In the genomic region with DNA sequence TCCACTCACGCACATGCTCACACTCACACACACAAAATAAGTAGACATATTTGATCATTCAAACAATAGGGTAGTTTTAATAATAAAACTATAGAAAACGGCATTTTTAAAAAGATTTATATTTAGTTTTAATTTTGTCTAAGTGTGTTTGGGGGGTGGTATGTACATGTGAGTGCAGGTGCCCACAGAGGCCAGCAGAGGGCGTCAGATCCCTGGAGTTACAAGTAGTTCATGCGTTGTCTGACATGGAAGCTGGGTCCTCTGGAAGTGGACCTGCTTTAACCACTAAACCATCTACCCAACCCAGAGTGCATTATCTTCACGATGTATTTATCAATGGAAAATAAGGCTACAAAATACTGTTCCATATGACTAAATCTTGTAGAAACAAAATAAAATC, we compare ENCODE assay signal across 9 mouse cellular contexts. TPM values are rescaled to one million over a fixed set of nuclear protein-coding genes. Genes with fewer than 3 reads are reported as not detected.
DNase-seq lines count a peak whose midpoint lies in the region; ATAC-seq lines count a peak whose summit lies in the region.
"Had no signal": no experiment of that assay in that cellular context is flagged by ENCODE, and none has a peak within 500 bp of the region (broad histone marks: within the 10 kb centered on the region; RNA-seq: fewer than 3 reads in every experiment).

No protein-coding gene starts in this region.

- no peaks in the 10 kb centered on the region for H3K9me3 ChIP-seq in forebrain, embryonic 14.5 days (replicated peaks; ENCODE audit: control insufficient read depth, low read length)
- no peaks in the 10 kb centered on the region for H3K9me3 ChIP-seq in forebrain, embryonic 13.5 days (replicated peaks)
- H3K9me3 ChIP-seq in midbrain, embryonic 14.5 days (ENCODE audit: control insufficient read depth, low read length): no peaks in the 10 kb centered on the region
- no peaks in the 10 kb centered on the region for H3K9me3 ChIP-seq in midbrain, embryonic 11.5 days (ENCODE audit: control insufficient read depth, low read length)
- no peaks in the 10 kb centered on the region for H3K9me3 ChIP-seq in forebrain, embryonic 11.5 days (ENCODE audit: control insufficient read depth, low read length)
- H3K9me3 ChIP-seq: midbrain, embryonic 12.5 days had no signal

- H3K4me3 ChIP-seq in forebrain, embryonic 14.5 days (ENCODE audit: low read depth, low read length): no peak overlapping the region
- H3K4me3 ChIP-seq in forebrain, embryonic 13.5 days: no peak overlapping the region
- no peak overlapping the region for H3K4me3 ChIP-seq in midbrain, embryonic 14.5 days (replicated peaks; ENCODE audit: low read depth, low read length)
- H3K4me3 ChIP-seq in midbrain, embryonic 11.5 days (ENCODE audit: low read depth, low read length): no peak overlapping the region
- no peak overlapping the region for H3K4me3 ChIP-seq in forebrain, embryonic 11.5 days (ENCODE audit: low read depth, low read length)
- H3K4me3 ChIP-seq: midbrain, embryonic 12.5 days had no signal

- H3K36me3 ChIP-seq in forebrain, embryonic 14.5 days (ENCODE audit: control insufficient read depth, insufficient read depth, low read length): no peaks in the 10 kb centered on the region
- H3K36me3 ChIP-seq in forebrain, embryonic 13.5 days (ENCODE audit: poor library complexity, severe bottlenecking): no peaks in the 10 kb centered on the region
- H3K36me3 ChIP-seq in midbrain, embryonic 14.5 days (ENCODE audit: control insufficient read depth, insufficient read depth, low read length): no peaks in the 10 kb centered on the region
- H3K36me3 ChIP-seq in midbrain, embryonic 11.5 days (ENCODE audit: control insufficient read depth, insufficient read depth, low read length): no peaks in the 10 kb centered on the region
- no peaks in the 10 kb centered on the region for H3K36me3 ChIP-seq in forebrain, embryonic 11.5 days (ENCODE audit: control insufficient read depth, insufficient read depth, low read length)
- H3K36me3 ChIP-seq: midbrain, embryonic 12.5 days had no signal

- peak; percentile 7 for DNase-seq in forebrain, embryonic 14.5 days (ENCODE audit: low spot score)
- DNase-seq in midbrain, embryonic 14.5 days: peak; percentile 18
- no peak for DNase-seq in midbrain, embryonic 11.5 days (ENCODE audit: low spot score, missing footprints)
- peak; percentile 40 for DNase-seq in adrenal gland, postnatal 25 days
- peak; percentile 36 for DNase-seq in naive thymus-derived CD4-positive, alpha-beta T cell, adult 2 months (ENCODE audit: low read depth)
- DNase-seq in cerebellum, adult 11-12 months: no peak
- DNase-seq in forebrain, embryonic 11.5 days (ENCODE audit: low spot score): no peak

- no peaks in the 10 kb centered on the region for H3K27me3 ChIP-seq in forebrain, embryonic 14.5 days (replicated peaks; ENCODE audit: control insufficient read depth, insufficient read depth, low read length)
- no peaks in the 10 kb centered on the region for H3K27me3 ChIP-seq in forebrain, embryonic 13.5 days
- H3K27me3 ChIP-seq in midbrain, embryonic 14.5 days (ENCODE audit: control insufficient read depth, insufficient read depth, low read length): no peaks in the 10 kb centered on the region
- no peaks in the 10 kb centered on the region; the same call in 1 of the 2 replicates for H3K27me3 ChIP-seq in midbrain, embryonic 11.5 days (ENCODE audit: control insufficient read depth, insufficient read depth, low read length)
- no peaks in the 10 kb centered on the region for H3K27me3 ChIP-seq in forebrain, embryonic 11.5 days (ENCODE audit: control insufficient read depth, insufficient read depth, low read length)
- H3K27me3 ChIP-seq: midbrain, embryonic 12.5 days had no signal

- H3K27ac ChIP-seq in forebrain, embryonic 14.5 days (ENCODE audit: low read depth, low read length): no peak overlapping the region
- no peak overlapping the region for H3K27ac ChIP-seq in forebrain, embryonic 13.5 days
- no peak overlapping the region for H3K27ac ChIP-seq in midbrain, embryonic 14.5 days (replicated peaks; ENCODE audit: low read depth, low read length)
- H3K27ac ChIP-seq in midbrain, embryonic 11.5 days (ENCODE audit: low read depth, low read length): no peak overlapping the region
- no peak overlapping the region for H3K27ac ChIP-seq in forebrain, embryonic 11.5 days (ENCODE audit: low read depth, low read length)
- H3K27ac ChIP-seq: midbrain, embryonic 12.5 days had no signal

- no peak overlapping the region for H3K9ac ChIP-seq in forebrain, embryonic 14.5 days (ENCODE audit: low read length)
- no peak overlapping the region for H3K9ac ChIP-seq in forebrain, embryonic 13.5 days
- H3K9ac ChIP-seq in midbrain, embryonic 14.5 days (replicated peaks; ENCODE audit: low read length): no peak overlapping the region
- no peak overlapping the region for H3K9ac ChIP-seq in midbrain, embryonic 11.5 days (ENCODE audit: low read length)
- H3K9ac ChIP-seq in forebrain, embryonic 11.5 days (ENCODE audit: low read length): no peak overlapping the region
- H3K9ac ChIP-seq: midbrain, embryonic 12.5 days had no signal

- ATAC-seq in forebrain, embryonic 14.5 days: no peak
- no peak for ATAC-seq in forebrain, embryonic 13.5 days
- no peak for ATAC-seq in midbrain, embryonic 14.5 days (ENCODE audit: low FRiP score, low TSS enrichment)
- ATAC-seq in midbrain, embryonic 11.5 days (ENCODE audit: low FRiP score): no peak
- ATAC-seq in forebrain, embryonic 11.5 days (replicated peaks; ENCODE audit: low FRiP score): no peak

- no peak overlapping the region for H3K4me2 ChIP-seq in forebrain, embryonic 14.5 days (ENCODE audit: low read length)
- H3K4me2 ChIP-seq in forebrain, embryonic 13.5 days: no peak overlapping the region
- H3K4me2 ChIP-seq in midbrain, embryonic 14.5 days (ENCODE audit: low read length): no peak overlapping the region
- H3K4me2 ChIP-seq in midbrain, embryonic 11.5 days: no peak overlapping the region
- H3K4me2 ChIP-seq in forebrain, embryonic 11.5 days (ENCODE audit: low read depth, low read length, severe bottlenecking): no peak overlapping the region
- H3K4me2 ChIP-seq: midbrain, embryonic 12.5 days had no signal

- H3K4me1 ChIP-seq in forebrain, embryonic 14.5 days (ENCODE audit: control insufficient read depth, insufficient read depth, low read length): no peaks in the 10 kb centered on the region
- H3K4me1 ChIP-seq in forebrain, embryonic 13.5 days: no peaks in the 10 kb centered on the region
- H3K4me1 ChIP-seq in midbrain, embryonic 14.5 days (ENCODE audit: control insufficient read depth, insufficient read depth, low read length): no peaks in the 10 kb centered on the region
- H3K4me1 ChIP-seq in midbrain, embryonic 11.5 days (ENCODE audit: control insufficient read depth, insufficient read depth, low read length): no peaks in the 10 kb centered on the region
- H3K4me1 ChIP-seq in forebrain, embryonic 11.5 days (replicated peaks; ENCODE audit: control insufficient read depth, insufficient read depth, low read length): no peaks in the 10 kb centered on the region
- H3K4me1 ChIP-seq: midbrain, embryonic 12.5 days had no signal

- WGBS in forebrain, embryonic 14.5 days: 64% methylated on average over 5 of the region's 5 CpGs
- WGBS in forebrain, embryonic 13.5 days: 62% methylated on average over 5 of the region's 5 CpGs
- WGBS in midbrain, embryonic 14.5 days: 69% methylated on average over 5 of the region's 5 CpGs
- 60% methylated on average over 5 of the region's 5 CpGs for WGBS in midbrain, embryonic 11.5 days
- WGBS in forebrain, embryonic 11.5 days: 60% methylated on average over 5 of the region's 5 CpGs

RNA-seq across cellular contexts. Expression of a gene that starts 7.0 kb away (rescaled TPM):
- 0.36 and 0.52 TPM in 2 replicates for polyA plus RNA-seq in forebrain, embryonic 14.5 days (2014; fragmentation: Nextera tagmentation; extraction: Ambion mirVana)
- polyA plus RNA-seq in forebrain, embryonic 13.5 days (2015; fragmentation: Nextera tagmentation; extraction: Ambion mirVana): 0.42 and 0.44 TPM in 2 replicates
- 0.53 and 0.66 TPM in 2 replicates for polyA plus RNA-seq in midbrain, embryonic 14.5 days (2014; fragmentation: Nextera tagmentation; extraction: Ambion mirVana)
- 0.86 and 0.91 TPM in 2 replicates for polyA plus RNA-seq in midbrain, embryonic 11.5 days (2014; fragmentation: Nextera tagmentation; extraction: Ambion mirVana)
- total RNA-seq in adrenal gland, postnatal 25 days (2021): 1.4 and 2.5 TPM in 2 replicates
- polyA plus RNA-seq in forebrain, embryonic 11.5 days (2014; fragmentation: Nextera tagmentation; extraction: Ambion mirVana): 0.83 and 1.1 TPM in 2 replicates

RNA-seq across cellular contexts. Expression of a gene that starts 28.6 kb away (rescaled TPM):
- polyA plus RNA-seq in forebrain, embryonic 14.5 days (2014; fragmentation: Nextera tagmentation; extraction: Ambion mirVana): 1.6 and 2.0 TPM in 2 replicates
- polyA plus RNA-seq in forebrain, embryonic 13.5 days (2015; fragmentation: Nextera tagmentation; extraction: Ambion mirVana): 2.9 and 3.4 TPM in 2 replicates
- polyA plus RNA-seq in midbrain, embryonic 14.5 days (2014; fragmentation: Nextera tagmentation; extraction: Ambion mirVana): 0.86 and 1.8 TPM in 2 replicates
- polyA plus RNA-seq in midbrain, embryonic 11.5 days (2014; fragmentation: Nextera tagmentation; extraction: Ambion mirVana): 1.1 and 2.5 TPM in 2 replicates
- 2.7 and 3.7 TPM in 2 replicates for total RNA-seq in adrenal gland, postnatal 25 days (2021)
- polyA plus RNA-seq in forebrain, embryonic 11.5 days (2014; fragmentation: Nextera tagmentation; extraction: Ambion mirVana): 0.84 and 2.5 TPM in 2 replicates

RNA-seq across cellular contexts. Expression of a gene that starts 28.8 kb away (rescaled TPM):
- 5.9 and 6.8 TPM in 2 replicates for polyA plus RNA-seq in forebrain, embryonic 14.5 days (2014; fragmentation: Nextera tagmentation; extraction: Ambion mirVana)
- polyA plus RNA-seq in forebrain, embryonic 13.5 days (2015; fragmentation: Nextera tagmentation; extraction: Ambion mirVana): 6.1 and 7.7 TPM in 2 replicates
- 3.9 and 7.0 TPM in 2 replicates for polyA plus RNA-seq in midbrain, embryonic 14.5 days (2014; fragmentation: Nextera tagmentation; extraction: Ambion mirVana)
- 6.8 and 8.3 TPM in 2 replicates for polyA plus RNA-seq in midbrain, embryonic 11.5 days (2014; fragmentation: Nextera tagmentation; extraction: Ambion mirVana)
- 6.9 and 8.1 TPM in 2 replicates for total RNA-seq in adrenal gland, postnatal 25 days (2021)
- 8.8 and 9.3 TPM in 2 replicates for polyA plus RNA-seq in forebrain, embryonic 11.5 days (2014; fragmentation: Nextera tagmentation; extraction: Ambion mirVana)

Comparison
In these comparisons a context has a peak if more than half of its experiments do, and no peak if none do; other contexts are left out.
1. DNase-seq: peak in forebrain, embryonic 14.5 days (single experiment), midbrain, embryonic 14.5 days (single experiment), adrenal gland, postnatal 25 days (single experiment) and naive thymus-derived CD4-positive, alpha-beta T cell, adult 2 months (single experiment); none in midbrain, embryonic 11.5 days (single experiment), cerebellum, adult 11-12 months (single experiment) and forebrain, embryonic 11.5 days (single experiment).